Mouse (Mus musculus): ENCODE measurements around the gene Nrxn1. TPM values are rescaled to one million over a fixed set of nuclear protein-coding genes. Genes with fewer than 3 reads are reported as not detected.

The Nrxn1 gene
- total and polyA plus RNA-seq, 3 experiments = not detected

DNA sequence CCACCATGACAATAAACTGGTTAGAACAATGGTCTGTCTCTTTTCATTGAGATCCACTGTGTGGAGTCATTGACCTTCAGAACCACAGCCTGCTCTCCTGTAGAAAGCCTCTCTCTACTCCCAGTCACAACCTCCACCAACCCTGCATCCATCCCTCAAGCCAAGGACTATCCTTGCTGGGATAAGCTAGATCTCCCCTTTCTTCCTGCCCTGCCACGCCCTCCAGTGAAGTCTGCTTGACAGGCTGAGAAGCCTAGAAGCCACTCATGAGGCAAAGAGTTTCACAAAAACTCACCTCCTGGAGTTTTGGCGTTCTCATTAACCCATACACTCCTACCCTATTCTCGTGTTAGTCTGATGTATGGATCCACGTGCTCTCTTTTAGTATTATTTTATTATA, 821.7 kb downstream of the Nrxn1 start:
- TF ChIP-seq ELF1 (IDR thresholded peaks at IDR 0.05; ENCODE audit: low read depth, low read length) = no peak
- TF ChIP-seq MYB (IDR thresholded peaks at IDR 0.05; ENCODE audit: low read depth, low read length) = no peak

DNA sequence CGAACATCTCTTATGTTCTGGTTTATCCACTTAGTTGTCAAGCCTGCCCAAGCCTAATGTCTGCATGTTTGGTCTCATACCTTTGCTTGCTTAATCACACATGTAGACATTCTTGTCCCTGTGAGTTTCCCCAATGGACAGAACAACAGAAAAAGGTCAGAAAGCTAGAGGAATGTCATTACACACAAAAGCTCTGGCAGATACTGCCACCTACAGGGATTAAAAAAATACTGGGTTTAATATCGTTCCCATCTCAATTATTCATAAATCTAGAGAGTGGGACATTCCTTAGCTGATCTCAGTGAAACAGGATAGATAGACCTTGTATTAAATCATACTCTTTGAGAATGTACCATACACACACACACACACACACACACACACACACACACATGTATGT, 823.7 kb downstream of the Nrxn1 start:
- no peak overlapping the region for H3K27ac ChIP-seq (ENCODE audit: control insufficient read depth, low read depth, low read length)
- peak; percentile 9; the same call in 1 of the 2 replicates for TF ChIP-seq SMC3 (IDR thresholded peaks at IDR 0.05; ENCODE audit: low read depth, low read length)
- no peak for TF ChIP-seq POLR2A (IDR thresholded peaks at IDR 0.05; ENCODE audit: control insufficient read depth in 1 of 2, insufficient read depth in 1 of 2, low read depth in 1 of 2, low read length in 2 of 2, poor library complexity in 1 of 2)
- no peak for TF ChIP-seq EP300 (IDR thresholded peaks at IDR 0.05; ENCODE audit: low read depth in 1 of 2, low read length in 2 of 2)
- TF ChIP-seq ZMIZ1 (IDR thresholded peaks at IDR 0.05; ENCODE audit: low read depth, low read length) = no peak
- DNase-seq (ENCODE audit: low read depth, low spot score) = no peak
- H3K9me3 ChIP-seq (replicated peaks; ENCODE audit: insufficient read depth, low read length) = no peaks in the 10 kb centered on the region
- H3K36me3 ChIP-seq (ENCODE audit: control insufficient read depth in 1 of 2, insufficient read depth in 2 of 2, low read length in 2 of 2) = no peaks in the 10 kb centered on the region
- H3K4me1 ChIP-seq (ENCODE audit: control insufficient read depth in 1 of 2, insufficient read depth in 2 of 2, low read length in 2 of 2) = no peaks in the 10 kb centered on the region
- no peaks in the 10 kb centered on the region for H3K79me2 ChIP-seq (ENCODE audit: control insufficient read depth, insufficient read depth, low read length, poor library complexity)
- no peaks in the 10 kb centered on the region for H3K27me3 ChIP-seq (ENCODE audit: control insufficient read depth in 1 of 2, insufficient read depth in 2 of 2, low read length in 2 of 2)
- H3K4me3 ChIP-seq (ENCODE audit: control insufficient read depth in 1 of 2, insufficient read depth in 1 of 2, low read depth in 2 of 2, low read length in 2 of 2) = no peak overlapping the region
- no peak overlapping the region for H3K9ac ChIP-seq (ENCODE audit: control insufficient read depth, low read depth, low read length, poor library complexity, severe bottlenecking)

More for the DNA sequence above, 821.7 kb downstream of the Nrxn1 start:
- H3K9ac ChIP-seq (ENCODE audit: control insufficient read depth, low read depth, low read length, poor library complexity, severe bottlenecking) = no peak overlapping the region
- no peaks in the 10 kb centered on the region for H3K4me1 ChIP-seq (ENCODE audit: control insufficient read depth in 1 of 2, insufficient read depth in 2 of 2, low read length in 2 of 2)
- H3K9me3 ChIP-seq (replicated peaks; ENCODE audit: insufficient read depth, low read length) = no peaks in the 10 kb centered on the region
- H3K36me3 ChIP-seq (ENCODE audit: control insufficient read depth in 1 of 2, insufficient read depth in 2 of 2, low read length in 2 of 2) = no peaks in the 10 kb centered on the region
- no peak overlapping the region for H3K4me3 ChIP-seq (ENCODE audit: control insufficient read depth in 1 of 2, insufficient read depth in 1 of 2, low read depth in 2 of 2, low read length in 2 of 2)
- no peak for DNase-seq (ENCODE audit: low read depth, low spot score)
- no peak overlapping the region for H3K27ac ChIP-seq (ENCODE audit: control insufficient read depth, low read depth, low read length)
- no peaks in the 10 kb centered on the region for H3K27me3 ChIP-seq (ENCODE audit: control insufficient read depth in 1 of 2, insufficient read depth in 2 of 2, low read length in 2 of 2)
- H3K79me2 ChIP-seq (ENCODE audit: control insufficient read depth, insufficient read depth, low read length, poor library complexity) = no peaks in the 10 kb centered on the region

DNA sequence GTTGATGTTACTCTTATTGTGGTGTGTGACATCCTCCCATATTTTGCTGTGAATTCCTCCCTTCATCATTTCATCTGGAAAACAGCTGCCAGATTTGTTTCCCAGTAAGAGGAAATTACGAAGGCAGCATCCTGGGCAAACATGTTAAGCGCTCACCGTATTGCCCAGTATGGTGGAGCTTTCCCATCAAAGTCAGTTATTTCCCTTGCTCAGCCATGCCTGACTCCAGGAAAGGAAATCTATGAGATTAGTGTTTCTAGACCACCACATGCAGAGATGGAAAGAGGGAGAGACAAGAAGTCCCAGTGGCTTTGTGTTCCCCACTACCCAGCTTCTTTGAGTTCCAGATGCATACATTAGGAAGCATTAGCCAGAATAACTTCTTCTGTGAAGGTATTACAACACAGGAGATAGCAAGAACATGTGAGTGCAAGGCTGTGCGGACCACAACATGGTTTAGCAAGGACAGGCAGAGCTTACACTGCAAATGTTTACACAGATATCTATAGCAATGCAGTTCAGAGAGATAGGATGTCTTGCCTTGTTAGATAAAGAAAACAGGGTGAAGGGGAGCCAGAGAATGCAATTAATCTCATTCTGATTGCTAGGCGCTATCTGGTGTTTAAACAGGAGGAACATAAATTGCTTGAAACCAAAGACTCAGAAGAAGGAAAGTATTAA, 839.3 kb downstream of the Nrxn1 start:
- no peak overlapping the region for H3K9ac ChIP-seq (ENCODE audit: control insufficient read depth, low read depth, low read length, poor library complexity, severe bottlenecking)
- H3K9me3 ChIP-seq (replicated peaks; ENCODE audit: insufficient read depth, low read length) = no peaks in the 10 kb centered on the region
- no peak overlapping the region for H3K4me3 ChIP-seq (ENCODE audit: control insufficient read depth in 1 of 2, insufficient read depth in 1 of 2, low read depth in 2 of 2, low read length in 2 of 2)
- H3K79me2 ChIP-seq (ENCODE audit: control insufficient read depth, insufficient read depth, low read length, poor library complexity) = no peaks in the 10 kb centered on the region
- DNase-seq (ENCODE audit: low read depth, low spot score) = no peak
- H3K27me3 ChIP-seq (ENCODE audit: control insufficient read depth in 1 of 2, insufficient read depth in 2 of 2, low read length in 2 of 2) = no peaks in the 10 kb centered on the region
- TF ChIP-seq RCOR1 (IDR thresholded peaks at IDR 0.05; ENCODE audit: low read depth, low read length) = no peak
- no peaks in the 10 kb centered on the region for H3K4me1 ChIP-seq (ENCODE audit: control insufficient read depth in 1 of 2, insufficient read depth in 2 of 2, low read length in 2 of 2)
- H3K27ac ChIP-seq (ENCODE audit: control insufficient read depth, low read depth, low read length) = no peak overlapping the region
- H3K36me3 ChIP-seq (ENCODE audit: control insufficient read depth in 1 of 2, insufficient read depth in 2 of 2, low read length in 2 of 2) = no peaks in the 10 kb centered on the region

DNA sequence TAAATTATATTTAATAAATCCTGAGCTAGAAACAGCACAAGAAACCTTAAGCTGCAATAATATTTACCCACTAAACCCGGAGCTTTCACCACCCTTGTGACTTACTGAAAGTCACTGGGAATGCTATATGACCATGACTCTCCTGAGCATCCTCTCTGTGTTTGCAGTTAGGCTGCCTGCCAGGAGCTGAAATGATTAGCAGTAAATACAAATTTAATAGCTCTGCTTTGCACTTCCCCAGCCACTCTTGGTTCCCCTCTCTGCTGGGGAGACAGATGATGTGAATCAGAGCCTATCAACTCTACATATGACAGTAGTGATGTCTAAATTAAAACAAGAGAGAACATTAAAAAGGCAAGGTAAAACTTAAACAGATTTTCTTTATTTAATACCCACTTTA, 840.7 kb downstream of the Nrxn1 start:
- H3K4me3 ChIP-seq (ENCODE audit: control insufficient read depth in 1 of 2, insufficient read depth in 1 of 2, low read depth in 2 of 2, low read length in 2 of 2) = no peak overlapping the region
- H3K4me1 ChIP-seq (ENCODE audit: control insufficient read depth in 1 of 2, insufficient read depth in 2 of 2, low read length in 2 of 2) = no peaks in the 10 kb centered on the region
- no peak overlapping the region for H3K27ac ChIP-seq (ENCODE audit: control insufficient read depth, low read depth, low read length)
- DNase-seq (ENCODE audit: low read depth, low spot score) = no peak
- H3K36me3 ChIP-seq (ENCODE audit: control insufficient read depth in 1 of 2, insufficient read depth in 2 of 2, low read length in 2 of 2) = no peaks in the 10 kb centered on the region
- H3K27me3 ChIP-seq (ENCODE audit: control insufficient read depth in 1 of 2, insufficient read depth in 2 of 2, low read length in 2 of 2) = no peaks in the 10 kb centered on the region
- H3K9ac ChIP-seq (ENCODE audit: control insufficient read depth, low read depth, low read length, poor library complexity, severe bottlenecking) = no peak overlapping the region
- no peaks in the 10 kb centered on the region for H3K79me2 ChIP-seq (ENCODE audit: control insufficient read depth, insufficient read depth, low read length, poor library complexity)
- H3K9me3 ChIP-seq (replicated peaks; ENCODE audit: insufficient read depth, low read length) = no peaks in the 10 kb centered on the region
- TF ChIP-seq ZNF384 (IDR thresholded peaks at IDR 0.05; ENCODE audit: low read depth, low read length) (no peak), TAL1 (IDR thresholded peaks at IDR 0.05; ENCODE audit: low read length) (no peak), KAT2A (conservative IDR thresholded peaks at IDR 0.05; ENCODE audit: low read depth, low read length) (no peak), CTCF (IDR thresholded peaks at IDR 0.05 in 2 of 3, conservative IDR thresholded peaks at IDR 0.05 in 1 of 3; ENCODE audit: control insufficient read depth in 1 of 3, insufficient read depth in 1 of 3, low read depth in 2 of 3, low read length in 3 of 3, poor library complexity in 1 of 3, severe bottlenecking in 1 of 3) (no peak), USF1 (IDR thresholded peaks at IDR 0.05; ENCODE audit: low read depth, low read length) (no peak), NELFE (IDR thresholded peaks at IDR 0.05; ENCODE audit: low read depth, low read length) (no peak), JUND (IDR thresholded peaks at IDR 0.05; ENCODE audit: low read depth, low read length) (no peak), SIN3A (IDR thresholded peaks at IDR 0.05; ENCODE audit: low read length) (no peak), POLR2AphosphoS5 (IDR thresholded peaks at IDR 0.05; ENCODE audit: borderline replicate concordance, low read depth, low read length) (no peak), TBP (IDR thresholded peaks at IDR 0.05; ENCODE audit: low read depth, low read length) (no peak), MAFK (IDR thresholded peaks at IDR 0.05; ENCODE audit: borderline replicate concordance, low read depth, low read length) (no peak), TCF12 (IDR thresholded peaks at IDR 0.05; ENCODE audit: low read depth, low read length) (no peak), BHLHE40 (IDR thresholded peaks at IDR 0.05; ENCODE audit: borderline replicate concordance, low read depth, low read length) (no peak), SMC3 (IDR thresholded peaks at IDR 0.05; ENCODE audit: low read depth, low read length) (no peak), RAD21 (IDR thresholded peaks at IDR 0.05; ENCODE audit: low read depth, low read length) (no peak), POLR2A (IDR thresholded peaks at IDR 0.05; ENCODE audit: control insufficient read depth in 1 of 2, insufficient read depth in 1 of 2, low read depth in 1 of 2, low read length in 2 of 2, poor library complexity in 1 of 2) (no peak)

All from MEL (cell line).